Mouse (Mus musculus): Measurements from ENCODE around the gene Lama5. TPM values are rescaled to one million over a fixed set of nuclear protein-coding genes. Genes with fewer than 3 reads are reported as not detected.

The Lama5 gene
- total RNA-seq, 2 experiments from 2014 or later: 6.5 to 11.0 TPM

GRCm38 (mm10) chr2:180224647-180225043, 1.0 kb downstream of the Lama5 start:
- DNase-seq: no peak

GRCm38 (mm10) chr2:180222250-180222649, 3.4 kb downstream of the Lama5 start:
- no peak for DNase-seq

DNA sequence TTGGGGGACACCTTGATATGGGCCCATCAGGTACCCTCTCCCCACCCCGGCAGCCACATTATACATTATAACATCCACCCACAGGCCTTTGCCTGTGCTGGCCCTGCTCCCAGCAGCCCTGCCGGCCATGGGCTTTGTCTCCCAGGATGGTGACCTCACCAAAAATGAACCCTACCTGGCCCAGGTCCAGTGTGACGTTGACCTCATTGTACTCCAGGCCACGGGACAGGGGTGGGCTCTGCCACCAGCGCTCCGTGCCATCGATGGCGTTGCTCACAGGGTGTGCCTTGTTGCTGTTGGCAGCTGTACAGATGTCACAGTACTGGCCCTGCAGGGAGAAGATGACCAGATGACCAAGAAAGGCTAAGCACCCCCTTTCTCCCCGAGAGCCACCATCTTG, 4.6 kb downstream of the Lama5 start:
- DNase-seq: no peak

GRCm38 (mm10) chr2:180220165-180220564, 5.5 kb downstream of the Lama5 start:
- no peak for DNase-seq

DNA sequence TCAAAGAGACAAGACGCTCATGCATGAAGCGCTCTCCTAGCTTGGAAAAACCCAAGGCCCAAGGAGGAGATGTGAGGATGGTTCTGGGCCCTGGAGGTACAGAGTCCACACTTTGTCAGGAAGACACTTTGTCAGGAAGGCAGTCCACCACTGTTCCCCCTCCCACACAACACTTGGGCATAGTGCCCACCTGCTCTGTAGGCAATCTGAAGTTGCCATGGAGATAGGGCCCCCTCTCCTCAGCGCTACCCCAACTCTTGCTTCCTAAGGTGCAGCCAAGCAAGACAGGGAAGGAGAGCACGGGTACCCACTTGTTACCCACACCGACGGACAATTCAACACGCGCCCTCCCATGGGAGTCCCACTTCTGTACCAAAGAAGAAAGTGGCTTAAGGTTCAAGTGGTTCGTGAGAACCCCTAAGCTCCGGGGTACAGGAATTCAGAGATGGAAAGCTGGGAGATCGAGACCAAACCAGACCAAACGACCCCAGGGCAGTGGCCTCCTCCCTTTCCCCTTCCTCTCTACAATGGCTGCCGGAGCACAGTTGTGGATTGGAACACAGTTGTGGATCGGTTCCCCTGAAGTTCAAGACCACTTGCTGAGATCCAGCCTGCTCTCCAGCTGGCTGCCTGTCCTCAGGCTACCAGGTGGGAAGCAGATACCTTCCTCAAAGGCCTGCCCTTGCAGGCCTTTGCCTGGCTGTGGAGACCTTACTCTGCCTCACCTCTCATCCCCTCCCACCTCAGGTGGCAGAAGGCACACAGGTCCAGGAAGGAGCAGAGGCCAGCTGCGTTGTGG, 6.3 kb downstream of the Lama5 start:
- no peak for DNase-seq

GRCm38 (mm10) chr2:180218677-180219076, 7.0 kb downstream of the Lama5 start:
- DNase-seq: no peak

GRCm38 (mm10) chr2:180218241-180218640, 7.4 kb downstream of the Lama5 start:
- DNase-seq: no peak

GRCm38 (mm10) chr2:180217587-180217986, 8.1 kb downstream of the Lama5 start:
- DNase-seq: no peak

GRCm38 (mm10) chr2:180216921-180217320, 8.7 kb downstream of the Lama5 start:
- DNase-seq: no peak

GRCm38 (mm10) chr2:180215951-180216350, 9.7 kb downstream of the Lama5 start:
- DNase-seq: no peak

GRCm38 (mm10) chr2:180215011-180215461, 10.6 kb downstream of the Lama5 start:
- DNase-seq: no peak

DNA sequence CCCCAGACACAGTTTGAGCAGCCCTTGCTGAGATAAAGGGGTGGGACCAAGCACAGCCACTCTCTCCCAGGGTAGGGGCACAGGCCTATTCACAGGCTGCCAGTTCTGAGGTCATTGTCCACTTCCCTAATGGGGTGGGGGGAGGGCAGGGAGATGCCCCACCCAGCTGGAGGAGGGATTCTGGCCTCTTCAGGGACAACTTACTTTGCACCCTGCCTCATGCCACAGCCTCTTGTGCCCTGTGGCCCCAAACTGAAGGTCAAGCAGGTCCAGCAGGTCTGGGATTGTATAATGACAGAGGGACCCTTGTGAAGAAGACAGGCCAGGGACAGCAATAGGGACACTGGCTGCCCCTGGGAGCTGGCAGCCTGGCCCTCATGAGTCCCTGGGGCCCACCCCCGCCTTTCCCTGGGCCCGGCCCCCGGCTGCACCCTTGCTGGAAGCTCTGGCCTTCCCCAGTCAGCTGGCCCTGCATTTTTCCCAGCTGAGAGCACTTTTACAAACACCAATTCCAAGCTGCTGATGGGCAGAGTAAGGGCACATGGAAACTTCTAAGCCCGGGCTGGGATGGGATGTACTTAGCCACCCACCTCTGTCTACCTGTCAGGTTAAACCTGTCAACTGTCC, 11.2 kb downstream of the Lama5 start:
- DNase-seq: no peak

DNA sequence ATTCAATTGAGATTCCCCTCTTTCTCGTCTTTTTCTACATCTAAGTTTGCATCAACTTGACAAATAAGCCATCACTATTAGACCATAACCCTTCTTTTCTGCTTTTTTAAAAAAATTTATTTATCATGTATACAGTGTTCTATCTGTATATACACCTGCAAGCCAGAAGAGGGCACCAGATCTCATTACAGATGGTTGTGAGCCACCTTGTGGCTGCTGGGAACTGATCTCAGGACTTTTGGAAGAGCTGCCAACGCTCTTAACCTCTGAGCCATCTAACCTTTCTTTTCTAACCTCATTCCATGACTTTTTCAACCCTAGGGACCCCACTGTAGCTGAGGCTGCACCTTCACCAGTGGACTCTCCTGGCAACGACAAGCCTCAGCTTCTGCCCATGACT, 13.4 kb downstream of the Lama5 start:
- no peak for DNase-seq

GRCm38 (mm10) chr2:180208976-180209375, 16.7 kb downstream of the Lama5 start:
- DNase-seq: no peak

DNA sequence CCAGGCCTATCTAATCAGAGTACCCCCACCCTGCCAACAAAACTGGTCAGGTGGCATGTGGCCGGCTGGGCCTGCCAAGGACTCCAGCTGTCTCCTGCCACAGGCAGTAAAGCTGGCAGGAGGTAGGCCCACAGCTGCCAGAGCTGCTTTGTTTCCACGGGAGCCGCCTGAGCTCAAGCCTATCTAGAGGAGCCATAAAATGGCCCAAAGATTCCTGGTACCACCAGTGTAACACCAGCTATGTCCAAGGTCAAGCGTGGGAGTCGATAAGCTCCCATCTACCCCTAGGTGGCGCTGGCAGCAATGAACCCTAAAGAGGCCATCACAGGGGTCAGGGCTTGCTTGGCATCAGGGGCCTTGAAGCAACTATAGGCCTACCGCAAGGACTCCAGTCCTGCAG, 17.8 kb downstream of the Lama5 start:
- no peak for DNase-seq

GRCm38 (mm10) chr2:180205956-180206280, 19.7 kb downstream of the Lama5 start:
- DNase-seq: no peak

GRCm38 (mm10) chr2:180205083-180205955, 20.3 kb downstream of the Lama5 start:
- DNase-seq: no peak

DNA sequence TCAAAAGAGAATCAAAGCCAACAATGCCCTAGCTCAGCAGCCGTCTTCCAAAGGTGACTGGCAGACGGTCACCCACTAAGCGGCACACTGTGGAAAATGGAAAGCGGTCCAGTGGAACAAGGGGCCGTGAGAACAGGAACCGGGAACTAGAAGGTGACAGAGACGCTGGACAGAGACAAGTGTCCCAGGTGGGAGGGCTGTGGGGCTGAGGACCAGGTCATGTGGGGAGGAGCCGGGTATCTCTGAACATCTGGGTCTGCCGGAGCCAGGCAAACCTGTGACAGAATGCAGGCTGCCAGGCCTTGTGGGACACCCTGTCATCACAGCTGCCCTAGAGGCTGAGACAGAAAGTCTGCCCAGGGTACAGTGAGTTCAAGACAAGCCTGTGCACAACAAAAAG, 21.2 kb downstream of the Lama5 start:
- DNase-seq: no peak

GRCm38 (mm10) chr2:180202805-180203204, 22.9 kb downstream of the Lama5 start:
- no peak for DNase-seq

DNA sequence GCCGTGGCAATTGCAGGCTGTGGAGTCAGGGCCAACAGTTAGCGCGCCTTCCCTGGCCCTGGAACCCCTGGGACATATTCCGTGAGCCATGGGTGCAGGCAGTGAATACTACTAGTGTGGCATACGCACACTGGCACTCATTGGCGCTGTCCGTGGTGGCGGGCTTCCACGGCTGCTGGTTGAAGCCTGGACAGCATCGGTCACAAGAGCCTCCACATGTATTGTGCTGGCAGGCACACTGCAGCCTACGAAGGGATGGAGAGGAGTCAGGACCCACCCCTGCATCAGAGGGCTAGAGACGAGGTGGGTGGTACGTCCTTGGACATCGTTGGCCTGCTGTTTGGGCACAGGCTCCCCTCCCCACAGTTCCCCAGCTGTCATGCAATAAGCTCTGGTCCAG, 23.4 kb downstream of the Lama5 start:
- no peak for DNase-seq

GRCm38 (mm10) chr2:180201303-180201702, 24.4 kb downstream of the Lama5 start:
- no peak for DNase-seq

GRCm38 (mm10) chr2:180200681-180201080, 25.0 kb downstream of the Lama5 start:
- DNase-seq: no peak

GRCm38 (mm10) chr2:180198782-180199181, 26.9 kb downstream of the Lama5 start:
- DNase-seq: no peak

Data from layer of hippocampus, postnatal 36 days (tissue).